Mouse (Mus musculus) MEL (cell line): ENCODE results near the gene Emc3. TPM values are rescaled to one million over a fixed set of nuclear protein-coding genes. Genes with fewer than 3 reads are reported as not detected.

Experiments used
- DNase-seq: peaks from one replicate; pipeline ENCODE4 v3.0.0; 2011; ENCODE audit warnings: low read depth, low spot score
- H3K27ac ChIP-seq: 2 replicates; pipeline ENCODE4 v1.5.1; 2012; ENCODE audit warnings: low read depth, mild to moderate bottlenecking, control low read depth, low read length, moderate library complexity; ENCODE audit not compliant: control insufficient read depth
- H3K27me3 ChIP-seq, 2 experiments: fragments of 150-350 bp in 1 of 2; sonication (generic) in 1 of 2; 2 replicates each; pipeline ENCODE4 v1.6.1; 2012; ENCODE audit warnings: low read length in 2 of 2, mild to moderate bottlenecking in 2 of 2, improper control_type of control experiment in 1 of 2, moderate library complexity in 1 of 2; ENCODE audit not compliant: insufficient read depth in 2 of 2, control insufficient read depth in 1 of 2
- H3K36me3 ChIP-seq, 2 experiments: 2 replicates each; pipeline ENCODE4 v1.6.1; 2012 to 2014; ENCODE audit warnings: low read length in 2 of 2, improper control_type of control experiment in 1 of 2, inconsistent platforms in 1 of 2, mild to moderate bottlenecking in 1 of 2; ENCODE audit not compliant: insufficient read depth in 2 of 2, control insufficient read depth in 1 of 2
- H3K4me1 ChIP-seq, 2 experiments: fragments of 150-350 bp in 1 of 2; sonication (generic) in 1 of 2; 2 replicates each; pipeline ENCODE4 v1.6.1; 2012; ENCODE audit warnings: low read length in 2 of 2, improper control_type of control experiment in 1 of 2, mild to moderate bottlenecking in 1 of 2; ENCODE audit not compliant: insufficient read depth in 2 of 2, control insufficient read depth in 1 of 2
- H3K4me3 ChIP-seq, 2 experiments: fragments of 150-350 bp in 1 of 2; sonication (generic) in 1 of 2; 2 replicates each; pipeline ENCODE4 v1.5.1; 2012; ENCODE audit warnings: low read depth in 2 of 2, low read length in 2 of 2, mild to moderate bottlenecking in 2 of 2, moderate library complexity in 2 of 2, control low read depth in 1 of 2, improper control_type of control experiment in 1 of 2; ENCODE audit not compliant: control insufficient read depth in 1 of 2, insufficient read depth in 1 of 2
- H3K79me2 ChIP-seq: 2 replicates; pipeline ENCODE4 v1.6.1; 2012; ENCODE audit warnings: mild to moderate bottlenecking, low read length, moderate library complexity; ENCODE audit not compliant: control insufficient read depth, poor library complexity, insufficient read depth
- H3K9ac ChIP-seq: 2 replicates; pipeline ENCODE4 v1.6.1; 2012; ENCODE audit warnings: low read depth, mild to moderate bottlenecking, control low read depth, low read length, moderate library complexity; ENCODE audit not compliant: control insufficient read depth, poor library complexity, severe bottlenecking
- H3K9me3 ChIP-seq: fragments of 150-350 bp; sonication (generic); replicated peaks from 2 replicates; pipeline ENCODE4 v1.6.1; 2012; ENCODE audit warnings: mild to moderate bottlenecking, low read length, improper control_type of control experiment, moderate library complexity; ENCODE audit not compliant: insufficient read depth
- CHD2 ChIP-seq: IDR thresholded peaks from 2 replicates; pipeline ENCODE4 v1.6.1; 2011; ENCODE audit warnings: low read length, improper control_type of control experiment
- GATA1 ChIP-seq: IDR thresholded peaks from 2 replicates; pipeline ENCODE4 v1.6.1; 2011; ENCODE audit warnings: low read depth, low read length, improper control_type of control experiment
- KAT2A ChIP-seq: conservative IDR thresholded peaks from 2 replicates; pipeline ENCODE4 v1.6.1; 2012; ENCODE audit warnings: low read depth, low read length, improper control_type of control experiment, inconsistent platforms
- MAFK ChIP-seq: IDR thresholded peaks from 2 replicates; pipeline ENCODE4 v1.6.1; 2011; ENCODE audit warnings: low read depth, mild to moderate bottlenecking, low read length, improper control_type of control experiment, borderline replicate concordance
- MEF2A ChIP-seq: IDR thresholded peaks from 2 replicates; pipeline ENCODE4 v1.6.1; 2014; ENCODE audit warnings: low read depth, mild to moderate bottlenecking, inconsistent platforms, low read length, improper control_type of control experiment; ENCODE audit not compliant: poor library complexity, insufficient replicate concordance, severe bottlenecking; ENCODE audit errors: extremely low read depth
- MXI1 ChIP-seq: IDR thresholded peaks from 2 replicates; pipeline ENCODE4 v1.6.1; 2011; ENCODE audit warnings: mild to moderate bottlenecking, low read depth, low read length, improper control_type of control experiment
- MYB ChIP-seq: IDR thresholded peaks from 2 replicates; pipeline ENCODE4 v1.6.1; 2011; ENCODE audit warnings: mild to moderate bottlenecking, low read depth, low read length, improper control_type of control experiment
- MYC ChIP-seq: IDR thresholded peaks from 2 replicates; pipeline ENCODE4 v1.6.1; 2011; ENCODE audit warnings: low read depth, mild to moderate bottlenecking, low read length, improper control_type of control experiment, moderate library complexity
- NELFE ChIP-seq: IDR thresholded peaks from 2 replicates; pipeline ENCODE4 v1.6.1; 2011; ENCODE audit warnings: low read depth, low read length, improper control_type of control experiment
- NRF1 ChIP-seq: IDR thresholded peaks from 2 replicates; pipeline ENCODE4 v1.6.1; 2014; ENCODE audit warnings: low read depth, mild to moderate bottlenecking, inconsistent platforms, low read length, improper control_type of control experiment, moderate library complexity; ENCODE audit not compliant: poor library complexity, insufficient read depth, severe bottlenecking
- POLR2A ChIP-seq, 2 experiments: IDR thresholded peaks; 2 replicates each; pipeline ENCODE4 v1.6.1; 2011 to 2012; ENCODE audit warnings: low read length in 2 of 2, mild to moderate bottlenecking in 2 of 2, control low read depth in 1 of 2, improper control_type of control experiment in 1 of 2, low read depth in 1 of 2, moderate library complexity in 1 of 2; ENCODE audit not compliant: control insufficient read depth in 1 of 2, insufficient read depth in 1 of 2, poor library complexity in 1 of 2
- POLR2AphosphoS2 ChIP-seq: IDR thresholded peaks from 2 replicates; pipeline ENCODE4 v1.6.1; 2011; ENCODE audit warnings: low read length, improper control_type of control experiment
- POLR2AphosphoS5 ChIP-seq: IDR thresholded peaks from 2 replicates; pipeline ENCODE4 v1.6.1; 2012; ENCODE audit warnings: low read depth, borderline replicate concordance, mild to moderate bottlenecking, inconsistent platforms, low read length, moderate library complexity, mixed read lengths
- RAD21 ChIP-seq: IDR thresholded peaks from 2 replicates; pipeline ENCODE4 v1.6.1; 2011; ENCODE audit warnings: mild to moderate bottlenecking, low read depth, low read length, improper control_type of control experiment
- SMC3 ChIP-seq: IDR thresholded peaks from 2 replicates; pipeline ENCODE4 v1.6.1; 2011; ENCODE audit warnings: low read depth, low read length, improper control_type of control experiment
- TBP ChIP-seq: IDR thresholded peaks from 2 replicates; pipeline ENCODE4 v1.8.0; 2011; ENCODE audit warnings: low read depth, low read length, improper control_type of control experiment
- TCF12 ChIP-seq: IDR thresholded peaks from 2 replicates; pipeline ENCODE4 v1.6.1; 2014; ENCODE audit warnings: low read depth, mild to moderate bottlenecking, inconsistent platforms, low read length, improper control_type of control experiment, moderate library complexity
- USF1 ChIP-seq: IDR thresholded peaks from 2 replicates; pipeline ENCODE4 v1.6.1; 2014; ENCODE audit warnings: low read depth, mild to moderate bottlenecking, inconsistent platforms, low read length, improper control_type of control experiment, moderate library complexity
- polyA plus RNA-seq, 2 experiments: library from polyadenylated mRNA; stranded (reverse) in 1 of 2; unstranded in 1 of 2; fragments of >175 nt in 1 of 2; fragments of >200 nt in 1 of 2; gene quantifications; 2 replicates each; pipeline versions ENCODE4 v1.2.1 to v1.2.4; 2012; ENCODE audit warnings: low replicate concordance in 2 of 2, low read depth in 1 of 2; ENCODE audit not compliant: insufficient read length in 2 of 2, insufficient read depth in 1 of 2, missing spikeins in 1 of 2
- total RNA-seq: library from RNA; depleted of rRNA; stranded (reverse); fragments of 300-350 nt; gene quantifications from 2 replicates; pipeline ENCODE4 v1.2.3, GENCODE M21; 2012

Gene Emc3
- total and polyA plus RNA-seq, 3 experiments = 62.3 to 172 (median 73.1) TPM

DNA sequence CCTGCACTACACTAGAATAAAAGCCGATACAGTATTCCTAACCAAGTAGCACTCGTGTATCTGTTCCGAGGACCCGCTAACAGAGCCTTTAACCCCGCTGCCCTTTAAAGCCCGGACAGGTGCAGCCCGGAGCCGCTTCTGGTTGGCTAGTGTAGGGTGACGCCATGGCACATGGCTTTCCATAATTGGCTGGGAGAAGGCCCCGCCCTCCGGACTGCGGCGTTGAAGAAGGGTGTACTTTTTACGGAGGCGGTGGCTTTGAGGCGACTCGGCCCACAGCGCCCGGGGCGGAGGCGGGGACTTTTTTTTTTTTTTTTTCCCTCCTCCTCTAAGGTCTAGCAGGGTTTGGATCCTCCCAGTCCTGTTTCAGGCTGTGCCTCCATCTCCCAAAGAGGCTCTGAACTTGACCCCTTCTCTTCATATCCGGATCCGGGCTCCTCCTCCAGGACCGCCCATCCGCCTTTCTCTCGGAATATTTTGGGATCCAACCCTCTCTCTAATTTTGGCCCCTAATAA is 48.3 kb downstream of the Emc3 start, which contains the start of gene Creld1 (continued):
- TF ChIP-seq MYC (no peak), POLR2AphosphoS2 (peak; percentile 72; the same call in 1 of the 2 replicates), GATA1 (no peak)

DNA sequence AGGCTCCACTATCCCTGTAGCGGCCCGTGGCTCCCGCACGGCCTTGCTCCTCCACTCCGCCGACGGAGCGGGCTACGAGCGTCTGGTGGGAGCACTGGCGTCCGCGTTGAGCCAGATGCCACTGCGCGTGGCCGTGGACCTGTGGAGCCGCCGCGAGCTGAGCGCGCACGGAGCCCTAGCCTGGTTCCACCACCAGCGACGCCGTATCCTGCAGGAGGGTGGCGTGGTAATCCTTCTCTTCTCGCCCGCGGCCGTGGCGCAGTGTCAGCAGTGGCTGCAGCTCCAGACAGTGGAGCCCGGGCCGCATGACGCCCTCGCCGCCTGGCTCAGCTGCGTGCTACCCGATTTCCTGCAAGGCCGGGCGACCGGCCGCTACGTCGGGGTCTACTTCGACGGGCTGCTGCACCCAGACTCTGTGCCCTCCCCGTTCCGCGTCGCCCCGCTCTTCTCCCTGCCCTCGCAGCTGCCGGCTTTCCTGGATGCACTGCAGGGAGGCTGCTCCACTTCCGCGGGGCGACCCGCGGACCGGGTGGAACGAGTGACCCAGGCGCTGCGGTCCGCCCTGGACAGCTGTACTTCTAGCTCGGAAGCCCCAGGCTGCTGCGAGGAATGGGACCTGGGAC is 48.9 kb downstream of the Emc3 start:
- Histone ChIP-seq H3K79me2 (0 out of 2 replicates have a peak, but pooled peaks cover 2% of the 10 kb centered on the region), H3K27me3 (peaks cover 2% of the 10 kb centered on the region in 2 experiments; a peak in 1 of 4 replicates), H3K36me3 (peaks cover 0 to 16% of the 10 kb centered on the region in 2 experiments; a peak in 2 of 4 replicates), H3K9me3 (no peaks in the 10 kb centered on the region), H3K4me1 (peaks cover 6 to 18% of the 10 kb centered on the region in 2 experiments), H3K9ac (peak overlapping the region; percentile 78), H3K4me3 (peak overlapping the region; percentile 73), H3K27ac (peak overlapping the region; percentile 62)
- no peak for TF ChIP-seq NRF1
- no peak for TF ChIP-seq POLR2AphosphoS5
- TF ChIP-seq KAT2A = no peak
- TF ChIP-seq MAFK = no peak
- no peak for TF ChIP-seq MYB
- TF ChIP-seq MXI1 = peak; percentile 5; the same call in 1 of the 2 replicates
- TF ChIP-seq RAD21 = no peak
- no peak for TF ChIP-seq NELFE
- TF ChIP-seq POLR2AphosphoS2 = no peak
- TF ChIP-seq CHD2 = no peak
- TF ChIP-seq SMC3 = no peak
- TF ChIP-seq USF1 = no peak
- no peak for TF ChIP-seq TCF12
- TF ChIP-seq TBP = no peak
- no peak for TF ChIP-seq MEF2A
- peak in 1 of 2 experiments; percentile 48; a peak in 2 of 4 replicates for TF ChIP-seq POLR2A (IDR thresholded peaks at IDR 0.05; ENCODE audit: control insufficient read depth in 1 of 2, insufficient read depth in 1 of 2, low read depth in 1 of 2, low read length in 2 of 2, poor library complexity in 1 of 2)
- peak; percentile 75 for DNase-seq
